Mouse (Mus musculus): ENCODE data around the gene Hipk2.

Gene Hipk2

DNA sequence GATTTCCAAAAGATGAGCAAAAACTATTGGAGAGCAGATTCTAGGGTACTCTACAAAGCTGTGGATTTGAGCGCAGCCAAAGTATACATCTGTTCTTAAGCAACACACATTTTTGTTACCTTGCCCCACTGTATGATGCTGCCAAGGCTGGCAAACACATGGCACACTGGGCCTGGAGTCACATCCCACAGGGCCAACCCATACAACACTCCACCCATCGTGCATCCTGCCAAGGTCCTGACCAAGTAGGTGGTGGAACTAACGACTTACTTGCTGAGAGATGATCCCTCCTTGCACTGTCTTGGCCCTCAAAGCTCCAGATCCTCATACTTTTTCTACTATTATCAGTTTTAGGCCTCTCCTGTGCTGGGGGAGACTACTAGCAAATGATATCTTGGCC, 83.0 kb downstream of the Hipk2 start:
- DNase-seq (ENCODE audit: low spot score), result no peak

- DNase-seq (ENCODE audit: low spot score), result no peak
Observed at GRCm38 (mm10) chr6:38789221-38789810, 86.6 kb downstream of the Hipk2 start.

- DNase-seq (ENCODE audit: low spot score), result no peak
Observed at GRCm38 (mm10) chr6:38787811-38788509, 88.0 kb downstream of the Hipk2 start.

GRCm38 (mm10) chr6:38787134-38787533, 88.8 kb downstream of the Hipk2 start:
- DNase-seq (ENCODE audit: low spot score), result no peak

GRCm38 (mm10) chr6:38785747-38786146, 90.2 kb downstream of the Hipk2 start:
- DNase-seq (ENCODE audit: low spot score), result no peak

- no peak for DNase-seq (ENCODE audit: low spot score)
Observed at GRCm38 (mm10) chr6:38779411-38779810, 96.6 kb downstream of the Hipk2 start.

GRCm38 (mm10) chr6:38778887-38779286, 97.1 kb downstream of the Hipk2 start:
- no peak for DNase-seq (ENCODE audit: low spot score)

GRCm38 (mm10) chr6:38776000-38776584, 99.9 kb downstream of the Hipk2 start:
- no peak for DNase-seq (ENCODE audit: low spot score)

GRCm38 (mm10) chr6:38772836-38773518, 103.0 kb downstream of the Hipk2 start:
- no peak for DNase-seq (ENCODE audit: low spot score)

- DNase-seq (ENCODE audit: low spot score), result peak; percentile 39
Observed at GRCm38 (mm10) chr6:38771061-38771667, 104.8 kb downstream of the Hipk2 start.

- no peak for DNase-seq (ENCODE audit: low spot score)
Observed at GRCm38 (mm10) chr6:38769627-38770026, 106.3 kb downstream of the Hipk2 start.

- no peak for DNase-seq (ENCODE audit: low spot score)
Observed at GRCm38 (mm10) chr6:38762588-38763265, 113.2 kb downstream of the Hipk2 start.

DNA sequence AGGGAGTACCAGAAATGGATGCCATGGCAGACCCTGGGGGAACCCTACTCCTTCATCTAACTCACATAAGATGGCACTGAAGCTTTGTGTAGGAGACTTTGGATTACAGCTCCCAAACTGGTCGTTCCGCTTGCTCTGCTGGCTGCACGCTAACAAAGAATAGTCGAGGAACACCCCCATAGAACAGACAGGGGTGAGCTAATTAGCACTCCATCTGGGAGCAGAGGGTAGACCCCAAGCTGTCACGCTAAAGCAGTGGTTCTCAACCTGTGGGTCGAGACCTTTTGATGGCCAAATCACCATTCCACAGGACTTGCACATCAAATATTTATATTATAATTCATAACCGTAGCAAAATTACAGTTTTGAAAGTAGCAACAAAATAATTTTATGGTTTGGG, 114.0 kb downstream of the Hipk2 start:
- DNase-seq (ENCODE audit: low spot score), result no peak

DNA sequence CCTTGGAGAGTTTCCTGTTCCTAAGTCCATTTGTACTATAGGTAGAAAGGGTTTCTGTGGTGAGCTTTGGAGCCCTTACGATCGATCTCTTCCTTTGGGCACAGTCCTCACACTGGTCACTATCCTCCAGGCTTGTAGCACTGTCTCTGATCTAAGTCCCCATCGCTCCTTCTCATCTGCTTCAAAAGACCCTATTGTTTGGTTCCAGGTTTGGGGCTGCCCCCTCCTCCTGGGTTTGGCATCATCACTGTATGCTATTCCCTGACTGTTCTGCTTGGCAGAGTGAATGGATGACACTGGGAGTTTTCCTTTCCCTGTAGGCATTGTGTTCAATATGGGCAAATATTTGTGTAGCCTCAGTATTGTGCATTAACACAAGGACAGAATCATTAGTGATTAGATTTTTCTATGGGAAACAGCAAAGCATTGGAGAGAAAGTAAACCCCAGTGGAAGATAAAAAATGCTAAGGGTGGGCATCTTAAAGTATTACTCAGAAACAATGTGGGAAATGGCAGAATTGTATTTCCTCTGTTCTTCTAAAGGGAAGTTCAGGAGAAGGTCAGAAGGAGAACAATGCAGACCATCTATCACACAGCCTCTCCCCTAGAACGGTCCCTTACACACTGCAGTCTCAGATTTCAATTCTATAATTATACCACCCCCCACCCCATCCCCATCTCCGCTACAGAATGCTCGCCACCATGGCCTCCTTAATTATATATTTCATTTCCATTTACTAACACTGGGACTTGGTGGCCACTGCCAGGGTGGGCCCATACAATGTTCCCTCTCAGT, 114.9 kb downstream of the Hipk2 start:
- DNase-seq (ENCODE audit: low spot score), result peak; percentile 46

- DNase-seq (ENCODE audit: low spot score), result peak; percentile 47
Observed at GRCm38 (mm10) chr6:38759922-38760620, 115.9 kb downstream of the Hipk2 start.

- DNase-seq (ENCODE audit: low spot score), result no peak
Observed at GRCm38 (mm10) chr6:38759186-38759585, 116.8 kb downstream of the Hipk2 start.

- no peak for DNase-seq (ENCODE audit: low spot score)
Observed at GRCm38 (mm10) chr6:38757597-38757996, 118.4 kb downstream of the Hipk2 start.

DNA sequence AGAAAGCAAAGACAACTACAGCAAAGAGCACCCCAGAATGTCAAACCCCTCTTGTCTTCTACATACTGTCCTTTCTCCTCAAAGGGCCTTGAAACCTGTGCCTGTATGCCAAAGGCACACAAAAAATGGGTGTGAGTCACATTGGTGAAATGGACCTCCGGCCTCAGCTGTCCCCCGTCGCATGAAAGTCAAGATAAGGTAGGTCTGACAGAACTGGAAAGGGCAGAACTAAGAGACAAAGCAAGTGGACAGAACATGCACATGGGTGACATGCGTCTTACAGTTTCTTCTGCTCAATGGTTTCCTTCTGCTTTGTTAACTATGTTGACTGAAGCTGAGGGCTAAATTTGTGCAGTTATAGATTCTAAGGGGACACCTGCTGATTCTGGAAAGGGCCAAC, 119.0 kb downstream of the Hipk2 start:
- DNase-seq (ENCODE audit: low spot score), result no peak

DNA sequence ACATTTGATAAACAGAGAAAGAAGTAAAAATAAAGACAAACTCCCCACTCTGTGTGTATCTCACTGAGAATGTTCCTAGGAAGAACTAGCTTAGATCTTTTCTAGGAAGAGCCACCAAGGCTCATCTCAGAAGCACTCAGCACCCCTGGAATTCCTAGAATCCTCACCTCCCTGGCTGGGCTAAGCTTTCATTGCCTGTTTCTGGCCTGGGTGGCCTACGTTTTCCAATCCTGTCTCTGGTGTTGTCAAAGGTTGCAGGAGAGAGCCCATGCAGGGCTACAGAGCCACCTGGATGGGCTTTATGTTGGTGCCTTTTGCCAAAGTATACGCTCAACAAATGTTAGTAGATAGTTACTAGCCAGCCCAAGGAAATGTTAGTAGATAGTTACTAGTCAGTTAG, 120.0 kb downstream of the Hipk2 start:
- no peak for DNase-seq (ENCODE audit: low spot score)

DNA sequence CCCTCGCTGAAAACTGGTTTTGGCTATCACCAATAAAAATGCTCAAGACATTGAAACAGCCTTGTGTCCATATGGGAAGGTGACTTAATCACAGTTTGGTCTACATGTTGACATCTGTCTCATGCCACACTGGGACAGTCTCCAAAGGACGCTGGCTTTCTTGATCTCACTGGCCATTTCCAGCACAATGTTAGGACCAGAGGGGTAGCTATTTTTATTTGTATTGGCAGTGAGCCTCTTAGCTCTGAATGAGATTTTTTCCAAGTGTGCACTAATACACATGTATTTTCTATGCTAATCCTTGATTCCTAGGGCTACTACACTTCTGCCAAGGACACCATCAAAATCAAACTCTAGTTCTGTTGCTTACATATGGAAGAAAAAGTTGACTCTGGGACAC, 120.8 kb downstream of the Hipk2 start:
- DNase-seq (ENCODE audit: low spot score), result no peak

GRCm38 (mm10) chr6:38753729-38754128, 122.2 kb downstream of the Hipk2 start:
- no peak for DNase-seq (ENCODE audit: low spot score)
